Mouse (Mus musculus): ENCODE results near the gene H2-Ke6.

H2-Ke6 gene

DNA sequence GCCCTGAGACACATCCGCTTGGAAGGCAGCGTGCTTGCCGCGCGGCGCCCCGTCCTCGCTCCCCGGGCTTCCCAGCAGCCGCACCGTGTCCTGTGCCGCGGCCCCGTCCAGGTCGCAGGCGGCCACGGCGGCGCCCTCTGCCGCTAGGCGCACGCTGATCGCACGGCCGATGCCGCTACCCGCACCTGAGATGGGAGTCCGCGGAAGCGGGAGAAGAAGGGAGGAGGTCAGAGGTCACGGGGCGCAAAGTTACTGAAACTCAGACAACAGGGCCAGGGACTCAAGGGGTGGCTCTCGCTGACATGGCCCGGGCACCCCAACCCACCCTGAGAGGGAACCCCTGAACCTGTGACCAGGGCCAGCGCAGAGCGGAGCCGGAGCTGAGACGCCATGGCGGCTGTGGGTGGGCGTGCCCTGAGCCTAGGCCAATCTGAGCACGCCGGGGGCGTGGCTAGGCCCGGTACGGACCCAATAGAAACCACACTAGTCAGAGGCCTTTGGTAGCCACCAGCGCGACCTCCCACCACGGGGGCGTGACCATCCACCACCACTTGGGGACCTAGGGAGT, at the start of gene H2-Ke6:
Gene H2-Ke6, minus strand, starts transcription at position 405 of the 568 bp plus-strand sequence.
- in situ Hi-C loops (cut with MboI, MseI), result no loop called here

DNA sequence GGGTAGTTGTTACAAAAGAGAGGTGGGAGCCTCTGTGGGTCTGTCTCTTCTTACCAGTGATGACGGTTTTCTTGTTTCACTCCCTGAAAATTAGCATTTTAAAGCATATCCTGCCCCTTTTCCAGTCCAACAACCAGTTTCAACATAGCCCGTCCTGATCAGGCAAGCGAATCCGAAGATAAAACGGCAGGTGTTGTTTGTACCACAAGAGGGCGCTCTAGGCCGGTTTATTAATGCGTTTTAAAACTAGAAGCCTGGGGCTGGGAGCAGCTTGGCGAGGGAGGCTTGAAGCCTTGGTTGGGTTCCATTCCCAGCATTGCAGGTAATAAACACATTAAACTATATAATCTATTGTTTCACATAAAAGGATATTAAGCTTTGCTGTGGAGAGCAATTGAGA, 49.7 kb upstream of the H2-Ke6 start:
- in situ Hi-C loops (cut with MboI, MseI), result no loop called here

DNA sequence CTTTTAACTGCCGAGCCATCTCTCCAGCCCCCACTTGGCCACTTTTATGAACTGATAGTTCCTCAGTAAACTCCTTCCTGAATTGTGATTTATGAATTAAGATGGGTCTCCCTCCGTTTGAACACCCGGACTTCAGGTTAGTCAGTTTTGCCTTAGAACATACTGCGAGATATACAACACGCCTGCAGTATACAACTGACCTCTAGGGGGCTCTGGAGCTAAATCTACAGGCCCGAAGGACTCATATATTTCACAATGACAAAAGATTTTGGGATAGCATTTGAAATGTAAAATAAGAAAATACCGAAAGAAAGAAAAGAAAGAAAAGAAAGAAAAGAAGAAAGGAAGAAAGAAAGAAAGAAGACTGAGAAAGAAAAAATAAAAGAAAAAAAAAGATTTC, 47.4 kb upstream of the H2-Ke6 start:
- in situ Hi-C loops (cut with MboI, MseI), result no loop called here

DNA sequence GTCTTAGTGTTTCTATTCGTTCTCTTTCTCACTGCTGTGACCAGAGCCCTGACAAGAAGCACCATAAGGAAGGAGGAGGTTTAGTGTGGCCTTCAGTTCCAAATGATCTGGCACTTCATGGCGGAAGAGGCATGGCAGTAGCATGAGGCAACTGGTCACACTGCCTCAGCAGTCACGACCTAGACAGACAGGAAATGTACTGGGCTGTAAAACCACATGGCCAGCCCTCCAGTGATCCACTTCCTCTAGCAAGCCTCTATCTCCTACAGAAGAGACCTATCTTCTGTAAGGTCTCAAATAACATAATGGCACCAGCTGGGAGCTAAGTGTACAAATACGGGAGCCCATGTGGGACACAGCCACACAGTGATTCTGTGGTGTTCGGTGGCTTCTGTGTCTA, 44.2 kb upstream of the H2-Ke6 start:
- in situ Hi-C loops (cut with MboI, MseI), result loop anchor here (5.0 to 25.0 kb wide), 2 partner anchors 95 to 765 kb away; partner anchors contain the start of genes Dxo (in 1 of the 2) and Stk19 (in 1 of the 2)

DNA sequence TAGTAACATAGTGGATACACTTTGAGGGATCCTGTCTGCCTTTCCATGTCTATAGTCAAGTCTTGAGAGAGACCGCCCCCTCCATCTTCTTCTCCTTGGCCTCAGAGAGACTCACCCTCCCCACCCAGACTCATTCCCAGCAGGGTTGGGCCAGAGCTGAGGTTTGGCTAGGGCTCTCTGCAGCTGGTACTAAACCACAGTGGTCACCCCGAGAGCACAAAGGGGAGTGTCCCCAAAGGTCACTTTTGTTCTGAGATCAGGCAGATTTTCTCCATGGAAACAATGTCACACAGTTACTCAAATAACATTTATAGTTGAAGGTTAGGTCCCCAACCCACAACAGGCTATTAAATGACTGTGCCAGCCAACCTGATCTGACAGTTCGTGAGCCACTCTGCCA, 41.0 kb upstream of the H2-Ke6 start:
- in situ Hi-C loops (cut with MboI, MseI), result loop anchor here in 1 of 2 experiments (25.0 kb wide), 1 partner anchor 768 kb away; the partner anchor contains the start of genes Dxo and Stk19

DNA sequence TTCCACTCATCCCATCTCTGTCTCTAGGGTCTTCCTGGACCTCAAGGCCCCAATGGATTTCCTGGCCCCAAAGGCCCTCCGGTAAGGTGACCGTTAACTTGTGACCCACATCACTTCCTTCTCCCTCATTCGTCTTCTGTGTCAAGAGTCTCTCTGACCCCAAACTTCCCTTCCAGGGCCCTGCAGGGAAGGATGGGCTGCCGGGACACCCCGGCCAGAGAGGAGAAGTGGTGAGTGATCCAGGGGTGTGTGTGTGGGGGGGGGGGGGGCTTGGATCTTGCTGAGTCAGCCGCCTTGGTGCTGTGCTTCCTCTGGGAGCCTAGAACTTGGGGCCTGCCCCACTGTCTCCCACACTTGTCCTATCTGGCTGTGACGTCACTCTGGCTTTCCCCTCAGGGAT, 29.4 kb upstream of the H2-Ke6 start:
- in situ Hi-C loops (cut with MboI, MseI), result loop anchor here (10.0 to 25.0 kb wide), 2 partner anchors 780 to 1468 kb away; partner anchors contain the start of genes Dxo (in 1 of the 2) and Stk19 (in 1 of the 2)

DNA sequence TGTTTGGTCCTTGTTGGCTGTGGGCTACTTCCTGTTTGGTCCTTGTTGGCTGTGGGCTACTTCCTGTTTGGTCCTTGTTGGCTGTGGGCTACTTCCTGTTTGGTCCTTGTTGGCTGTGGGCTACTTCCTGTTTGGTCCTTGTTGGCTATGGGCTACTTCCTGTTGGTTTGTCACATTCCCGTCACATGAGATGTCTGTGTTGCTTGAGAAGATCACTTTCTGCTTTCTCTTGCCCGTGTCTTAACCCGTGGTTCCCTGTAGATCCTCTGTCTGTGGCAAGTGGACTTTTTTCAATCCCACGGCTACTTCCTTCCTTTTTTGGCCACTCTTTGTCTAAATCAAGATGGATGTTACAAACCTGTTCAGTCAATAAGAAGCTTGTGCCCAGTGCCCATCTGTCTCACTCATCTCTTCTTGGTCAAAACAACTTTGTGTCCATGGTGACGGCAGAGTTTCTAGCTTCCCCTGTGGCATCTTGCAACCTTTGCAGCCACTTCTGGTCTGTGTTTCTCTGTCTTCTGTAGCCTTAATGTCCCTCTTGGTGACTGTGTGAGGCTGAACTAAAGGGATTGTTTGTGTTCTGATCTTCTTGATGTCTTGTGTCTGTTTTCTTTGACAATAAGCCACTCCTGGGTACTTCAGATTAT, 19.7 kb upstream of the H2-Ke6 start:
- in situ Hi-C loops (cut with MboI, MseI), result no loop called here

DNA sequence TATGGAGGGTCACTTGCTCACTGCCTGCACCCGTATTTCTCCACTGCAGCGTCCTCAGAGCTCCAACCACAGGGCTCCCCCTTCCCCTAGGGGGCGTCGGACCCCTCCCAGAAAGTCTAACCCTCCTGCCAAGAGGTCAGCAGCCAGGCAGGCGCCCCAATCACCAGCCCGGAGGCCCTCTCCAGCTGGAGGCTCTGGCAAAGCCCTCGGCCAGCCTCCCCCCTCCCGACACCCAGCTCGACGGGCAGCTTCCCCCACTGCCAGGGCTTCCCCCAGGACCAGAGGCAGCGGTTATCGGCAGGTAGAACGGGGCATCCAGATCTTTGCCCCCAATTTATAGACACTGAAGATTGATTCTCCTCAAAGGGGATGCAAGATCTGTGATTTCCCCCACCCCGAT, 18.1 kb upstream of the H2-Ke6 start:
- in situ Hi-C loops (cut with MboI, MseI), result no loop called here

DNA sequence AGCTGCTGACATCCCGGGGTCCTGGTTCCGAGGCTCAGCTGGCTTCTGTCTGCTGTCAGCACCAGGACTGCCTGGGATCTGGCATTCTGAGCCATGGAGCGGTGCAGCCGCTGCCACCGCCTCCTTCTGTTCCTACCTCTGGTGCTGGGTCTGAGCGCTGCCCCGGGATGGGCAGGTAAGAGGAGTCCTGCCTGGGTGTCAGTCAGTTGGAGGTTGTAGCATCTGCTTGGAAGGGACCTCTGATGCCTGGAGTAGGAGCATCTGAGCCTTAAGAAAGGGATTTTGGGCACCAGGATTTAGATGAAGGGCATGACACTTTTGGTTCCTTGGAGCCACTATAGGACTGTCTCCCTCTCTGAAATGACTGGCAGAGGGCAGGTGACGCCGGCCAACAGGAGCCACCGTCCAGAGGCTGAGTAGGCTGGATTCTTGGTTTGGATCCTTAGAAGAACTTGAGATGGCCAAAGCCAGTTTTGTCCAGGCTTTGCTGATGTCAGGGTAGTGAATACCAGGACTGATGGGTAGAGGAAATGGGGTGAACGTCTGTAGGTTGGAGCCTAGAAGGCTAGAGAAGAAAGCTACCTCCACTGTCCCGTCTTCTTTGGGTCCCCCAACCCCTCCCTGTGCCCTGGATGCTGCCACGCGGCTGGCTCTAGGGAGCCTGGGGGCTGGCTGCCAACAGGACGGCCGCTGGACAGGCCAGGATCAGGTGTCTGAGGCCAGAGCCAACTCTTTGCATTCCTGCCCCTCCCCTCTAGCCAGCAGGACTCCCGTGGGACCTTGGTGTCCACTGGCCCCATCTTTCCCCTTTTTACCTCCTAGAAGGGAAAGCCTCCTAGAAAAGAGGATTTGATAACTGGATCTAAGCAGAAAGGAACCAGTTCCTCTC, 11.9 kb upstream of the H2-Ke6 start:
- in situ Hi-C loops (cut with MboI, MseI), result loop anchor here in 1 of 2 experiments (5.0 kb wide), 1 partner anchor 127 kb away; no protein-coding TSS in a partner anchor

DNA sequence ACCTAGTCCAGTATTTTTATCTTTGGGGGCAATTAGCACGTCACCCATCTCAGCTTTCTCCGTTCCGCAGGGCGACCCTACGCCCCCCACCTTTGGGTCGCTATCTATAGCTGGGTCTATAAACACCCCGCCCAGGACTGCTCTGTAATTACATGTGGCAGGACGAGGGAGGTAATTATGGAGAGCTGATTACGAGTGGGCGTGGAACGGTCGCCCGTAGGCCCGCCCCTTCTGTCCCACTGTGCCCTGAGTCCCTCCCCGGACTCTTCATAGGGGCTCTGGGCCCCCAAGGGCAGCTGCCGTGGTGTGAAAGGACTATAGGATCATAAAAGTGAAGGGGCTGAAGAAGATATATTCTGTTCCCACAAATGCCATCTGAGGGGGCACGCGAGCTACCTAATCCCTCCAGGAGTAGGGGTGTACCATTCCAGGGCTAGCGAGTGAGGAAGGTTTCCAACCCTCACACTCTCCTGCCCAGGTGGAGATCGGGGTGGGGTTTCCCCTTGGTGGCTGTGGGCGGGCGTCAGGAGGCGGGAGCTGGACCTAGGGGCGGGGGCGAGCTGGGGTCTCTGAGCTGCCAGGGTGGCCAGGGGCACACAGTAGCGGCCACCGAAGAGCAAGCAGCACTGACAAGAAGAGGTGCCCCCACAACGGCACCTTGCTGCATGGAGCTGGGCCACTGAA, 11.2 kb upstream of the H2-Ke6 start, which contains the start of gene Col11a2:
Gene Col11a2, plus strand, starts transcription at position 560 of the 684 bp plus-strand sequence.
- in situ Hi-C loops (cut with MboI, MseI), result loop anchor here in 1 of 2 experiments (5.0 kb wide), 1 partner anchor 128 kb away; no protein-coding TSS in a partner anchor

DNA sequence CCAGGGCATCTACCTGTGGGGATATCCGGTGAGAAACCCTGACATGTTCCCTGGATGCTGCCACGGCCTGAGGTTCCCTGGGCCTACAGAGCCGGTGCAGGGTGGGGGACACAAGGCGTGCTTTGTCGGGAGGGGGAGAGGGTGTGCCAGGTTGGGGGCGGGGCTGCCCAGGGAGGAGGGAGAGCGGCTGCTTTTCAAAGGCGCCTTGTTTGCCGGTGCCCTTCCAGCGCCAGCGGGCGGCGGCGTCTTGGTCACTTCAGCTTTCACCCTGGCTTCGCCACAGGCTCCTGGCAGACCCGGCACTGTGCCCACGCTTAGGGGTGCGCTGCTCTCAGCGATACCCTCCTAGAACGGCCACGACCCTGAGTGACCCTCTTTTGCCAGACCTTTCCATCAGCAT, 10.6 kb upstream of the H2-Ke6 start:
- in situ Hi-C loops (cut with MboI, MseI), result loop anchor here in 1 of 2 experiments (5.0 kb wide), 1 partner anchor 129 kb away; no protein-coding TSS in a partner anchor

DNA sequence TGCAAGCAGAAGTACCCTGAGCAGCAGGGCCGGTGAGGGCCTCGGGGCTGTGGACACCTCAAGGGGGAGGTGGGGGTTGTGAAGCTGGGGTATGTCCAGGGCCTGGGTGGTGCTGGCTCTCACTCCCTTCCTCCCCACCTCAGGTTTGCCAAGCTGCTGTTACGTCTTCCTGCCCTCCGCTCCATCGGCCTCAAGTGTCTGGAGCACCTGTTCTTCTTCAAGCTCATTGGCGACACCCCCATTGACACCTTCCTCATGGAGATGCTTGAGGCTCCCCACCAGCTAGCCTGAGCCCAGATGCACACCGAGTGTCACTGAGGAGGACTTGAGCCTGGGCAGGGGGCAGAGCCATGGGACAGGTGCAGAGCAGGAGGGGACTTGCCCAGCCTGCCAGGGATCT, 9.4 kb upstream of the H2-Ke6 start:
- in situ Hi-C loops (cut with MboI, MseI), result loop anchor here in 1 of 2 experiments (5.0 kb wide), 1 partner anchor 130 kb away; no protein-coding TSS in a partner anchor

DNA sequence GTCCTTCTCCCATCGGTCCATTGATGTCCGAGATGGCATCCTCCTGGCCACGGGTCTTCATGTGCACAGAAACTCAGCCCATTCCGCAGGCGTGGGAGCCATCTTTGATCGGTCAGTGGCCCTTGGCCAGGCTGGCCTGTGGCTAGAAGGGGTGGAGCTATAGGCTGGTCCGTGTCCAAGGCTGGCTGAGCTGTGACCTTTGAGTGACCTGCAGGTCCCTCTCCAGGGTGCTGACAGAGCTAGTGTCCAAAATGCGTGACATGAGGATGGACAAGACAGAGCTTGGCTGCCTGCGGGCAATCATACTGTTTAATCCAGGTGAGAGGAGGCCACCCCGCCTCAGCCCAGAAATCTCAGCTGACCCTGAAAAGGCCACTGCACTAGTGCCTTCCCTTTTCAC, 8.8 kb upstream of the H2-Ke6 start:
- in situ Hi-C loops (cut with MboI, MseI), result loop anchor here in 1 of 2 experiments (5.0 kb wide), 1 partner anchor 131 kb away; no protein-coding TSS in a partner anchor

DNA sequence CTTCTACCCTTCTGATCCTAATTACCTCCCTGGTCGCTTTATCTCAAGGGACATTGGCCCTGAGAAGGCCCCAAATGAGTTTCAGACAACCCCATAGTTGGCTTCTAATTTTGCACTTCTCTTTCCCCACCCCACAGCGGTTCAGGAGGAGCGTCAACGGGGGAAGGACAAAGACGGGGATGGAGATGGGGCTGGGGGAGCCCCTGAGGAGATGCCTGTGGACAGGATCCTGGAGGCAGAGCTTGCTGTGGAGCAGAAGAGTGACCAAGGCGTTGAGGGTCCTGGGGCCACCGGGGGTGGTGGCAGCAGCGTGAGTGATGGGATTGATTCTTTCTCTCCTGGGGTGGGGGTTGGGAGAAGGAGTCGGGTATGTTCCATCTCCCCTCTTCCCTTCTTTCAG, 7.7 kb upstream of the H2-Ke6 start:
- in situ Hi-C loops (cut with MboI, MseI), result loop anchor here in 1 of 2 experiments (5.0 kb wide), 1 partner anchor 132 kb away; no protein-coding TSS in a partner anchor

DNA sequence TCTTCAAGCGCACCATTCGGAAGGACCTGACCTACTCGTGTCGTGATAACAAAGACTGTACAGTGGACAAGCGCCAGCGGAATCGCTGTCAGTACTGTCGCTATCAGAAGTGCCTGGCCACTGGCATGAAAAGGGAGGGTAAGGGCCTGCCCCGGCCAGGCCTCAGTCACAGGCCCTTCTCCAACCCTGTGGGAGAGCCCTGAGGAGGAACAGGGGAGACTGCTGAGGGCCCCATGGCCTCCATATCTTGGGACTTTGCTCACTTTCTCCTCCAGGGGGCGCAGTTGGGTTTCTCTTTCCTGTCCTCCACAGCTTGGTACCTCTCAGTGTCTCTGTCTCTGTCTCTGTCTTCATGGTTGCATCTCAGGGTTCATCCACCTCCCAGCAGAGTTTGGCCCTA, 6.2 kb upstream of the H2-Ke6 start:
- in situ Hi-C loops (cut with MboI, MseI), result no loop called here

DNA sequence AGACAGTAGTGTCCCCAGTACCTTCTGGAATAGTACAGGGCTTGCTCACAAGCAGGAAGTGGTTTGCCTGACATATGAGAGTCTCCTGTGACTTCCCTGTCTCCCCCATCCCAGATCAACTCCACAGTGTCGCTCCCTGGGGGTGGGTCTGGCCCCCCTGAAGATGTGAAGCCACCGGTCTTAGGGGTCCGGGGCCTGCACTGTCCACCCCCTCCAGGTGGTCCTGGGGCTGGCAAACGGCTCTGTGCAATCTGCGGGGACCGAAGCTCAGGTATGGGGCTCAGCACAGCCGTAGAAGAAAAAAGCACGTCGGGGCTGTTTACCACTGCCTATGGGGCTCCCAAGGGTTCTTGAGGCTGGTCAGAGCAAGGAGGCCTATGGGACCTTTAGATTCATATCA, 5.6 kb upstream of the H2-Ke6 start:
- in situ Hi-C loops (cut with MboI, MseI), result no loop called here

DNA sequence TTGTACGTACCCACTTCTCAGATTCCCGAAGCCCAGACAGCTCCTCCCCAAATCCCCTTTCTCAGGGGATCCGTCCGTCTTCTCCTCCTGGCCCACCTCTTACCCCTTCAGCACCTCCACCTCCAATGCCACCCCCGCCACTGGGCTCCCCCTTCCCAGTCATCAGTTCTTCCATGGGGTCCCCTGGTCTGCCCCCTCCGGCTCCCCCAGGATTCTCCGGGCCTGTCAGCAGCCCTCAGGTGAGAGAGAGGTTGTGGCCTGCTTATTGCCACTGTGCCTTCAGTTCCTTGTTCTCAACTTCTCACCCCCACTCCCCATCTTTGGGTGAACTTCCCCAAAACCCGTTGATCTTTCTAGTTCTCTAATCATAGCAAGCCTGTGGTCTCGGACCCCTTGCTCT, 4.9 kb upstream of the H2-Ke6 start:
- in situ Hi-C loops (cut with MboI, MseI), result no loop called here

DNA sequence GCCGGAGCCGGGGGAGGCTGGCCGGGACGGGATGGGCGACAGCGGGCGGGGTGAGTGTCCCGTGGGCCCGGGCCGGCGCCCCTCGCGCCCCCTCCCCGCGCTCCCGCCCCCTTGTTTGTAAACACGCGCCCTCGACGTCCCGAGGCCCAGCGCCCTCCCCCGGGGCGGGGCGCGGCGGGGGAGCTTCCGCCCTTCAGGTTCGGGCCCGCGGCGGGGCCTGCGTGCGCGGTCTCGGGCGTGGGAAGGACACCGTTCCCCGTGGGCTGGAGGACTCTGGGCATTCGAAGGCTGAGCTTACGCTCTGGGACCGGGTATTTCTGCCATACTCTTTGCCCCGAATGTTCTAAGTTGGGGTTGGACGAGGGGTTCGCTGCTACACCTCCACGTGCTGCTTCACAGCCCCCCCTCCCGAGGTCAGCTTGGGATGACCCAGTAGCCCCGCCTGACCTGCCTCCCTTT, 4.3 kb upstream of the H2-Ke6 start:
- in situ Hi-C loops (cut with MboI, MseI), result no loop called here

DNA sequence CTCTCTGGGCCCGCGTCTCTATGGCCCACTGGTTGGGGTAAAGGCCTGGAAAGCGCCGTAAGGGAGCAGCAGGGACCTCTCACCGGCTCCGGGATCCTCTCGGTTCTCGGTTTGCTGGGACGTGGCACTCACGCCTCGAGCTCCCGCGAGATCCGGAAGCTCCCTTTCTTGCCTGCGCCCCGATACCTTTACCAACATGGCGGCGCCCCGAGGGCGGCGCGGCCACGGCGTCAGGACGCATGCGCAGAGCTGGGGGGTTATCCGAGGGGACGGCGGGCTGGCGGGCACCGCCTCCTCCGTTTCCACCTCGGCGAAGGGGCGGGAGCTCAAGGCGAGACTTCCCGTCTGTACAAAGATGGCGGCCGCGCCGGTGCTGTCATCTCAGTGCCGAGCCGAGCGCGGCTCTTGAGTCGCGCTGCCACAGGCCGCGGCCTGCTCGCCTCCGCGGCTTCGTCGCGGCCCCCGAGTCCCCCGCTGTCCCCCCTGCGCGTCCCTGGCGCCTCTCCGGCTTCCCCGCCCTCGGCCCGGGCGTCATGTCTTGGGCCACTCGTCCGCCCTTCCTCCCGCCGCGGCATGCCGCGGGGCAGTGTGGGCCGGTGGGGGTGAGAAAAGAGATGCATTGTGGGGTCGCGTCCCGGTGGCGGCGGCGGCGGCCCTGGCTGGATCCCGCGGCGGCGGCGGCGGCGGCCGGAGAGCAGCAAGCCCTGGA, 3.8 kb upstream of the H2-Ke6 start, which contains the start of the genes Slc39a7 and Rxrb:
Gene Slc39a7, minus strand, starts transcription at position 218 of the 709 bp plus-strand sequence.
Gene Rxrb, plus strand, starts transcription at position 348 of the 709 bp plus-strand sequence.
- in situ Hi-C loops (cut with MboI, MseI), result no loop called here

DNA sequence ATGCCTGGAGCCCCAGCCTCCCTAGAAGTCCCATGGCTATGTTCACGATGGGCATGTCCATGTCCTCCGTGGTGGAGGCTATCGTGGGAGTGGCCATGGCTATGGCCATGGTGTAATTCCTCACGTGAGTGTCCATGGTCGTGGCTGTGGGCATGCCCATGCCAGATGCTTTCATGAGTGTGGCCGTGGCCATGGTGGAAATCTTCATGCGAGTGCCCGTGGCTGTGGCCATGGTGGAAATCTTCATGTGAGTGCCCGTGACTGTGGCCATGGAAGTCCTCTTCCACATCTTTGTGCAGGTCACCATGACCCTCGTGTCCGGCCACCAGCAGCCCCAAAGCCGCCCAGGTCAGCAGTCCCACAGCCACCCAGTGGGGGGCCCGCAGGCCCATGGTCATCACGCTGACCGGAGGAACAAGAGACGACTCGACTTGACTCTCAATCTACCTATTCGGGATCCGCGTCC, 3.0 kb upstream of the H2-Ke6 start:
- in situ Hi-C loops (cut with MboI, MseI), result no loop called here
